Mouse (Mus musculus): ENCODE measurements around the gene Ngef. TPM values are rescaled to one million over a fixed set of nuclear protein-coding genes. Genes with fewer than 3 reads are reported as not detected.

Gene Ngef
- polyA plus RNA-seq, 1 experiment from 2014 or later = 8.6 TPM

DNA sequence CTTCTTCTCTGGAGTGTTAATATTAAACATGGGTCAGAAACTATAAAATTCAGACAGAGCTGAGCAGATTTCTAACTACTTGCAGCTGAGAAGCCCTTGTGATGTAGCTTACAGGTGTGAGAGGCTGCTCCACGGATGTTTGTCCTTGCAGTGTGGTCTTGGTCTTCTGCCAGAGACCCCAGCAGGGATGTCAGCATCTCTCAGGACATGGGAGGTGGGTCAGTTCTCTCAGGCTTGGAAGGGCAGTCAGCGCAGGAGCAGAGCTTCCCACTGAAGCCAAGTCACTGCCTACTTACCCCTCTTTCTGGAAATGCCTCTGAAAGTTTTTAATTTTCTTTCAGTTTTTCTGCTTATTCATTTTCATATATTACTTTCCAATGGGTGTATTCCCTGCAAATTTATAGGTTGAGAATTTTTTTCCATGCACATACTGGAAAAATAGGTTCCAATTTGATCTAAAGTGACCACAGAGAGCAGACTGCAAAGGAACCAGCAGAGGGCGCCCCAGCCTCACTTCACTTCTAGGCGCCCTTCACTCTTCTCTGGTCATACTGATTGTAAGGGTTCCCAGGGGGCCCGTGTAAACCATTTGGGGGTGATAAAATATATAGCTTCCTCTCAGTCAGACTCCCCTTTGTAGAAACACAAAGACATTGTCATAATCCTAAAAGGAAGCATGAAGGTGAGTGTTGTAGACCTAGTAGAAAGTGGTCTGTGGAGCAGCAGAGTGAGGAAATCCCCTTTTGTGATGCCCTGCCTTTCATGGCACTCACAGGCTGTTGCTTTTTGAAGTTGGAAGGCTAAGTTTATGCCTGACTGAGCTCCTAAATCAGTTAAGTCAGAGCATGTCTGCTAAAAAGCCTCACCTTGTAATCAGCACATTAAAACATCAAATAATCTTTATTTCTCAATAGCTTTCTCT lies 126.2 kb downstream of the Ngef start:
- no peak for ATAC-seq
- no peak for DNase-seq (ENCODE audit: low read depth, low spot score)
- CTCF ChIA-PET = interaction anchor here (0.6 to 3.3 kb wide), 16 partner anchors 9 to 308 kb away, joined by 3 to 16 read pairs (median 4); partner anchors contain the start of gene Atg16l1
- no peaks in the 10 kb centered on the region for H3K27me3 ChIP-seq
- in situ Hi-C loops (cut with MboI; ENCODE audit: low pct_unique_long_range_greater_than_20kb) = loop anchor here (5.0 to 10.0 kb wide), 2 partner anchors 310 to 487 kb away; partner anchors contain the start of gene Atg16l1
- POLR2A ChIA-PET = interaction anchor here (1.0 kb wide), 1 partner anchor 10 kb away, joined by 3 read pairs; no protein-coding TSS in a partner anchor
- peak; percentile 92 for TF ChIP-seq CTCF (IDR thresholded peaks at IDR 0.05)

DNA sequence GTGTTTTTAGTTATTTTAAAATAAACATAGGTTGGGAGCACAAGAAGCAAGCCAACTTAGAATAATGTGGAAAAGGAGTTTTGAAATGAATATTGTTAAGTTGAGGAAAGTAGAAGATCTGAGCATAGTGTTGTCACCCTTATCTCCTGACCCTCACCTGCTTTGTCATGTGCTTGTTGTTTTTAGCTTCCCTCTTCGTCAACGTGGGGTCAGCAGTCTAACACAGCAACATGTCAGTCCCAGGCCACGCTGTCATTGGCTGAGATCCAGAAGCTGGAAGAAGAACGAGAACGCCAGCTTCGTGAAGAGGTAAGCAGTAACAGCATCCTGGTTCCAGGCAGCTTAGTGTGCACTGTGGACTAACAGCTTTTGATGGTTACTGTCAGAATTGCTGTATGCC lies 137.1 kb downstream of the Ngef start:
- ATAC-seq (no peak), DNase-seq (ENCODE audit: low read depth, low spot score) (no peak)
- in situ Hi-C loops (cut with MboI; ENCODE audit: low pct_unique_long_range_greater_than_20kb) = no loop called here
- POLR2A ChIA-PET = no interaction called here
- CTCF ChIA-PET = no interaction called here
- H3K27me3 ChIP-seq = no peaks in the 10 kb centered on the region
- TF ChIP-seq CTCF (IDR thresholded peaks at IDR 0.05) = no peak

DNA sequence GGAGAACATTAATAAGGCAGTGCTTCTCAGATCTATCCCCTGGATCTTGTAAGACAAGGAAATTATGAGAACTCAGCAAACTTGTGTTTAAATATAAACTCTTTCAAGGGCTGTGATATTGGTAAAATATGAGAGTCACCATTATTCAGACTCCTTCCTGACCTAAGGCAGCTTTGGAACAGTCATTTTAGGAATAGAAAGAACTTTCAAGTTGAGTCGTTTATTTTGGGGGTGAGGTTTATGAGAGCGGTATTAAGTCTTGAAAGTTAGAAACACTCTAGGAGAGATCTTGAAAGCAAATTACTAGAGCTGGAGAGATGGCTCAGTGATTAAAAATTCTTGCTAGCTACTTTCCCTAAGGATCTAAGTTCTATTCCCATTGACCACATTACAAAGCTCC lies 138.5 kb downstream of the Ngef start:
- no peaks in the 10 kb centered on the region for H3K27me3 ChIP-seq
- ATAC-seq (no peak), DNase-seq (ENCODE audit: low read depth, low spot score) (no peak)
- in situ Hi-C loops (cut with MboI; ENCODE audit: low pct_unique_long_range_greater_than_20kb) = no loop called here
- ChIA-PET POLR2A (interaction anchor here (0.5 to 1.1 kb wide), 4 partner anchors 12 to 321 kb away, joined by 3 to 11 read pairs (median 4); partner anchors contain the start of gene Atg16l1), CTCF (interaction anchor here (0.7 to 1.2 kb wide), 3 partner anchors 12 to 22 kb away, joined by 3 to 4 read pairs (median 3); no protein-coding TSS in a partner anchor)
- no peak for TF ChIP-seq CTCF (IDR thresholded peaks at IDR 0.05)

Other genes with a start within 250 kb of the Ngef start
- gene Gigyf2, start 246.9 kb downstream of the Ngef start, polyA plus RNA-seq (2021) = 107 TPM
- 0.41 TPM for gene Kcnj13, start 179.1 kb downstream of the Ngef start, polyA plus RNA-seq (2021)
- gene Snorc, start 103.6 kb downstream of the Ngef start, polyA plus RNA-seq (2021) = not detected
- 1.1 TPM for gene Neu2, start 64.0 kb downstream of the Ngef start, polyA plus RNA-seq (2021)
- 0.30 TPM for gene Inpp5d, start 46.4 kb upstream of the Ngef start, polyA plus RNA-seq (2021)
- gene Atg16l1, start 182.0 kb upstream of the Ngef start, polyA plus RNA-seq (2021) = 39.7 TPM
- gene Sag, start 229.8 kb upstream of the Ngef start, polyA plus RNA-seq (2021) = 0.19 TPM